Mouse (Mus musculus): ENCODE measurements at regions not wholly inside any gene's neighbourhood (a gene's known extent, or its start where the extent isn't known, plus 50 kb on each side); places are given as distances from the start of the nearest gene placed in this dataset.
A peak's percentile ranks its signal among the peaks of the same experiment; 100 is the strongest.

DNA sequence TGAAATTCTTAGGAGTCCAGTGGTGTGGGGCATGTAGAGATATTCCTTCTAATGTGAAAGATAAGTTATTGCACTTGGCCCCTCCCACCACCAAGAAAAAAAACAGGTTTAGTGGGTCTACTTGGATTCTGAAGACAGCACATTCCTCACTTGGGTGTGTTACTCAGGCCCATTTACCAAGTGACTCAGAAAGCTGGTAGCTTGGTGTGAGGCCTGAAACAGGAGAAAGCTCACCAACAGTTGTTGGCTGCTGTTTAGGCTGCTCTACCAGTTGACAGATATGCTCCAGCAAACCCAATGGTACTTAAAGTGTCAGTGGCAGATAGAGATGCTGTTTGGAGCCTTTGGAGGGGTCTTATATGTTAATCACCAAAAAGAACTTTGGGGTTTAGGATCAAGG lies 207.8 kb upstream of the Gm11042 start:
- no peak for DNase-seq (ENCODE audit: low spot score in 2 of 2)

GRCm38 (mm10) chr12:74518032-74518431 lies 201.8 kb upstream of the Gm11042 start:
- no peak for DNase-seq (ENCODE audit: low spot score in 2 of 2)

GRCm38 (mm10) chr12:74516527-74516926 lies 200.3 kb upstream of the Gm11042 start:
- DNase-seq (ENCODE audit: low spot score in 2 of 2), result peak; percentile 43 to 66

DNA sequence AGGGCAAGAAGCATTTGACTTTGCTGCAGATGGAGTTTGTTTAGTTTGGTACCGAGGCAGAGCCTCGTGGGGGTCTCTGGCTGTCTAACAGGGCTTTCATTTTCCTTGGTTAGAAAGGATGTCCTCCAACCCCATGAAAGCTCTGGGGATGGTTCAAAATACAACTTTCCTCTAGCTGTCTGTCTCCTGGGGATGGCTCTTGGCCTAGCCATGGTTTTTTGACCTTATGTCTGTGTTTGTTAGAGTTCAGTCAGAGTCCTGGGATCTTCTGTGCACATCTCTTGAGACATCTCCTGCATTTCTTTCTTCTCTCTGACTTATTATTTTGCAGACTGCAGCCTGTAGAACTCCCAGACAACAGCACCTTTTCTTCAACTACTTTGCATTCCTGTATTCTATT lies 186.6 kb upstream of the Gm11042 start:
- no peak for DNase-seq (ENCODE audit: low spot score in 2 of 2)

DNA sequence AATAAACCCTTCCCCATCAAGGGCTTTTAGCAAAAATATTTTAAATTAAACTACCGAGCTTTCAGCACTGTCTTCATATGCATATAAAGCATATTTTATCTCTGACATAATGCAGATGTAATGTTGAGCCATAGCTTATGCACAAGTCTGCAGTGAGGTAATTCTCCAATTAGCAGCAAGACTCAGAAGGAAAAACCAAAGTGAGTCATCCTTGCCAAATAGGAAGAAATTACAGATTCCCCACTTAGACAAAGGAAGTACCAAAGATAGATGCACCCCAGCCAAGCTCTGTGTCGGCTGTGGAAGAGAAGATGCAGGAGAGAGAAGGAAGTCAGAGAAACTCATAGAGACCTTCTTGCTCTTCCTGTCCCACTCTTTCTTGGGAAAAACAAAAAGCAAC lies 161.4 kb upstream of the Gm11042 start:
- DNase-seq (ENCODE audit: low spot score in 2 of 2), result peak; percentile 9 to 16

DNA sequence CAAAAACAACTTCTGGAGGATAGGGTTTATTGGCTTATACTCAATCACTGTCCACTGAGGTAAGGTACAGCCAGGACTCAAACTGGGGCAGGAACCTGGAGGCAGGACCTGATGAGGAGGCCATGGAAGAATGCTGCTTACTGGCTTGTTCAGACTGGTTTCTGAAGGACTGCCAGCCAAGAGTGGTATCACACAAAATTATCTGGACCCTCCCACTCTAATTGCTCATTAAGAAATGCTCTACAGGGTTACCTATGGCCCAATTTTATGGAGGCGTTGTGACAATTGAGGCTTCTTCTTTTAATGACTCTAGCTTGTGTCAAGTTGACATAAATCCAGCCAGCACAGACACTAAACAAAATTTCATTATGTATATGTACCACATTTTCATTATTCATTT lies 158.5 kb upstream of the Gm11042 start:
- no peak for DNase-seq (ENCODE audit: low spot score in 2 of 2)

DNA sequence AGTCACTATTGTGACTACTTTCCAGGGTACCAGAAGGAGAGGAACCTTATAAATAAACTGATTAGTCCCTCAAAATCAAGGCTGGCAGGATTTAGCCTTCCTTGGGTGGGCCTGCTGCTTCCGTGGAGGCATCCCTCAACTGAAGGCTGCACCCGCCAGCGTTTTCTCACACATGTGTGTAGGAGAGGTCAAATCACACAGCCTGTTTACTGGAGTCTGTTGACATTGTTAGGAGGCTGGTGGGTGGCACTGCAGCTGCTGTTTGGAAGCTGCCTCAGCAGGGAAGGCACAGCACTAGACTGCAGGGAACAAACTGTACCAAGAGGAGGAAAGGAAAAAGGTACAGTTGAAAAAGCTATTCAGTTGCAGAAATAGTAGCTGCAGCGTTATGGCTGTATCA lies 142.3 kb upstream of the Gm11042 start:
- peak; percentile 60 to 63 for DNase-seq (ENCODE audit: low spot score in 2 of 2)

GRCm38 (mm10) chr12:74452375-74453090 lies 136.3 kb upstream of the Gm11042 start:
- no peak for DNase-seq (ENCODE audit: low spot score in 2 of 2)

GRCm38 (mm10) chr12:74448248-74448647 lies 132.1 kb upstream of the Gm11042 start:
- DNase-seq (ENCODE audit: low spot score in 2 of 2), result no peak

- DNase-seq (ENCODE audit: low spot score in 2 of 2), result no peak
Observed at GRCm38 (mm10) chr12:74434874-74435273, 118.7 kb upstream of the Gm11042 start.

DNA sequence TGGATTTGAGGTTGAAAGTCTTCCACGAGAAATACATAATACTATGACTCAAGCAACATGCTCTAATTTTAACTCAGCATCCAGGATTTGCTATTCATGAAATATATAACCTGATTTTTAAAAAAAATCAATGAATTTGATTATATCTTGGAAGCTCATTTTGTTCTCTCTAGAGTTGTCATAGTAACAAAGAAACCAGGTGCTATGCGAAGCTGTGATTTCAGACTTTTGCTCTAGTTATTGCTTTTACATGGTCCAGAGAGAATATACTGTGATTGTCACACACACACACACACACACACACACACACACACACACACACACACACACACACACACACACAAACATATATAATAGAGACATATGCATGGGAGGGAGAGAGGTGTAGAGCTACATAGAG lies 98.5 kb upstream of the Gm11042 start:
- DNase-seq (ENCODE audit: low spot score in 2 of 2), result no peak

DNA sequence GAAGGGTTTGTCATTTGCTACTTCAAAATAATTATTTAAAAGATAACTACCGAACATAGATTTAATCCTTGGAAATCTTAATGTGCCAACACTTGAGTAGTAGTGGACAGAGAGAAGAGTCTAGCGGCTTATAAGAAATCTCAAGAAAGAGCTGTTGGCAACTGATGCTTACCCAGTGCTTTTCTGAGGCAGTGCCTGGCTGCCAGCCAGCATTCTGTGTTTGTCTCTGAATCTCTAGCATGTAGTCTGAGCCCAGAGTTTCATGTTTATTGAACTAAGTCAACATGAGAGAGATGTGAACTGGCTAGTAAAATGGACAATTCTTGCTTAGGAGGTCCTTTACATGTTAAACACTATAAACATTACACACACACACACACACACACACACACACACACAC lies 94.3 kb upstream of the Gm11042 start:
- DNase-seq (ENCODE audit: low spot score in 2 of 2), result no peak

DNA sequence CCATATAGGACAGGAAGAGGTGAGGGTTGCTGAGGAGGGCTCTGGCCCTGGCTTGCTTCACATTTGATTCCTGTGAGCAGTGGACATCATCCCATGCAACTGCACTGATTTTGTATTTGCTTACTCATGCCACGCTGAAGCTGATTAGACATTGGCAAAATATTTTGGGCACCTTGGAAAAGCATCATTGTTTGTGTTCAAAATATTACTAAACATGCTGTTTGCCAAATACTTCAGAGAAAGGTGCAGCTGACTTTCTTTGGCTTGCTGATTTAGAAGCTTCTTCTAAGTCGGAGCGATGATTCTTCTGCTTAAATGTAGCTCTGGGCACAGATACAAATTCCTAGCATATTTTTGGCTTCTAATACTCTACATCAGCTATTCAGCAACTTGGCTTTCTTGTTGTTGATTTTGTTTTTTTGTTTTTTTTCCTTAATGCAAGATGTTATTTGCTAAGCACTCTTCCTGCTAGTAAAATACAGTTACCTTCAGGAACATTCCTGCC lies 91.4 kb upstream of the Gm11042 start:
- no peak for DNase-seq (ENCODE audit: low spot score in 2 of 2)

- peak; percentile 15 to 38 for DNase-seq (ENCODE audit: low spot score in 2 of 2)
Observed at GRCm38 (mm10) chr12:74389811-74390210, 73.6 kb upstream of the Gm11042 start.

Measured in frontal cortex, postnatal 36 days (tissue).